Mouse (Mus musculus): ENCODE results near the gene Mlh3. TPM values are rescaled to one million over a fixed set of nuclear protein-coding genes. Genes with fewer than 3 reads are reported as not detected.

Gene Mlh3
- polyA plus RNA-seq, 1 experiment from 2014 or later, result 2.1 TPM

- Histone ChIP-seq H3K4me1 (replicated peaks) (peaks cover 36% of the 10 kb centered on the region), H3K27ac (replicated peaks) (peak overlapping the region; percentile 51), H3K9ac (no peak overlapping the region), H3K36me3 (replicated peaks) (peaks cover 14% of the 10 kb centered on the region), H3K9me3 (replicated peaks) (no peaks in the 10 kb centered on the region), H3K4me2 (peak overlapping the region; percentile 81), H3K27me3 (no peaks in the 10 kb centered on the region), H3K4me3 (replicated peaks) (peak overlapping the region; percentile 80)
- WGBS (ENCODE audit: insufficient replicate concordance), result 24% methylated on average over 12 of the region's 12 CpGs
- ATAC-seq (ENCODE audit: insufficient read depth), result peak; percentile 30; the same call in 1 of the 2 replicates
Measured at GRCm38 (mm10) chr12:85280845-85281651, 10.6 kb upstream of the Mlh3 start.

- H3K9ac ChIP-seq, result peak overlapping the region; percentile 92
- peak; percentile 89 for ATAC-seq (ENCODE audit: insufficient read depth)
- peak overlapping the region; percentile 81 for H3K4me2 ChIP-seq
- no peaks in the 10 kb centered on the region for H3K27me3 ChIP-seq
- H3K9me3 ChIP-seq (replicated peaks), result no peaks in the 10 kb centered on the region
- peaks cover 36% of the 10 kb centered on the region for H3K4me1 ChIP-seq (replicated peaks)
- peak overlapping the region; percentile 80 for H3K4me3 ChIP-seq (replicated peaks)
- peak overlapping the region; percentile 91 for H3K27ac ChIP-seq (replicated peaks)
- H3K36me3 ChIP-seq (replicated peaks), result peaks cover 22% of the 10 kb centered on the region
- under 1% methylated on average over 31 of the region's 31 CpGs for WGBS (ENCODE audit: insufficient replicate concordance)
Measured at GRCm38 (mm10) chr12:85280105-85280844, 9.9 kb upstream of the Mlh3 start.

GRCm38 (mm10) chr12:85279396-85280080, 9.1 kb upstream of the Mlh3 start:
- peak overlapping the region; percentile 91 for H3K27ac ChIP-seq (replicated peaks)
- WGBS (ENCODE audit: insufficient replicate concordance), result 2% methylated on average over 10 of the region's 10 CpGs
- H3K4me3 ChIP-seq (replicated peaks), result peak overlapping the region; percentile 80
- H3K9ac ChIP-seq, result peak overlapping the region; percentile 92
- peaks cover 36% of the 10 kb centered on the region for H3K4me1 ChIP-seq (replicated peaks)
- H3K36me3 ChIP-seq (replicated peaks), result peaks cover 29% of the 10 kb centered on the region
- no peaks in the 10 kb centered on the region for H3K9me3 ChIP-seq (replicated peaks)
- H3K4me2 ChIP-seq, result peak overlapping the region; percentile 81
- peak; percentile 56 for ATAC-seq (ENCODE audit: insufficient read depth)
- no peaks in the 10 kb centered on the region for H3K27me3 ChIP-seq

GRCm38 (mm10) chr12:85278919-85279318, 8.5 kb upstream of the Mlh3 start:
- Histone ChIP-seq H3K4me1 (replicated peaks) (peaks cover 36% of the 10 kb centered on the region), H3K4me2 (peak overlapping the region; percentile 81), H3K9me3 (replicated peaks) (no peaks in the 10 kb centered on the region), H3K36me3 (replicated peaks) (peaks cover 31% of the 10 kb centered on the region), H3K27ac (replicated peaks) (peak overlapping the region; percentile 74), H3K27me3 (no peaks in the 10 kb centered on the region), H3K4me3 (replicated peaks) (peak overlapping the region; percentile 45), H3K9ac (peak overlapping the region; percentile 31; the same call in 1 of the 2 replicates)
- ATAC-seq (ENCODE audit: insufficient read depth), result peak; percentile 66
- 39% methylated on average over 10 of the region's 10 CpGs for WGBS (ENCODE audit: insufficient replicate concordance)

GRCm38 (mm10) chr12:85276273-85276672, 5.9 kb upstream of the Mlh3 start:
- no peak overlapping the region for H3K9ac ChIP-seq
- no peak overlapping the region for H3K4me3 ChIP-seq (replicated peaks)
- no peak overlapping the region for H3K27ac ChIP-seq (replicated peaks)
- no peaks in the 10 kb centered on the region for H3K9me3 ChIP-seq (replicated peaks)
- ATAC-seq (ENCODE audit: insufficient read depth), result no peak
- H3K27me3 ChIP-seq, result no peaks in the 10 kb centered on the region
- H3K4me2 ChIP-seq, result no peak overlapping the region
- H3K4me1 ChIP-seq (replicated peaks), result peaks cover 45% of the 10 kb centered on the region
- WGBS (ENCODE audit: insufficient replicate concordance), result 80% methylated on average over 5 of the region's 5 CpGs
- H3K36me3 ChIP-seq (replicated peaks), result peaks cover 31% of the 10 kb centered on the region

GRCm38 (mm10) chr12:85273508-85273907, 3.1 kb upstream of the Mlh3 start:
- Histone ChIP-seq H3K9me3 (replicated peaks) (no peaks in the 10 kb centered on the region), H3K4me2 (no peak overlapping the region), H3K4me1 (replicated peaks) (peaks cover 40% of the 10 kb centered on the region), H3K27me3 (no peaks in the 10 kb centered on the region), H3K4me3 (replicated peaks) (no peak overlapping the region), H3K27ac (replicated peaks) (no peak overlapping the region), H3K9ac (no peak overlapping the region), H3K36me3 (replicated peaks) (peaks cover 31% of the 10 kb centered on the region)
- no peak for ATAC-seq (ENCODE audit: insufficient read depth)
- WGBS (ENCODE audit: insufficient replicate concordance), result 81% methylated on average over 10 of the region's 10 CpGs

- H3K9ac ChIP-seq, result no peak overlapping the region
- no peak; the same call in 1 of the 2 replicates for ATAC-seq (ENCODE audit: insufficient read depth)
- H3K27me3 ChIP-seq, result no peaks in the 10 kb centered on the region
Measured at GRCm38 (mm10) chr12:85271843-85272206, 1.4 kb upstream of the Mlh3 start.

GRCm38 (mm10) chr12:85271132-85271842, 888 bp upstream of the Mlh3 start:
- Histone ChIP-seq H3K9me3 (replicated peaks) (no peaks in the 10 kb centered on the region), H3K9ac (no peak overlapping the region), H3K27ac (replicated peaks) (no peak overlapping the region; the same call in 1 of the 2 replicates), H3K4me1 (replicated peaks) (peaks cover 28% of the 10 kb centered on the region), H3K36me3 (replicated peaks) (peaks cover 18% of the 10 kb centered on the region), H3K27me3 (no peaks in the 10 kb centered on the region), H3K4me2 (peak overlapping the region; percentile 78), H3K4me3 (replicated peaks) (peak overlapping the region; percentile 71; the same call in 1 of the 2 replicates)
- 58% methylated on average over 7 of the region's 7 CpGs for WGBS (ENCODE audit: insufficient replicate concordance)
- no peak for ATAC-seq (ENCODE audit: insufficient read depth)

More at GRCm38 (mm10) chr12:85271843-85272206, 1.4 kb upstream of the Mlh3 start:
- Histone ChIP-seq H3K36me3 (replicated peaks) (peaks cover 18% of the 10 kb centered on the region), H3K9me3 (replicated peaks) (no peaks in the 10 kb centered on the region), H3K4me2 (no peak overlapping the region), H3K4me1 (replicated peaks) (peaks cover 28% of the 10 kb centered on the region), H3K27ac (replicated peaks) (no peak overlapping the region; the same call in 1 of the 2 replicates), H3K4me3 (replicated peaks) (no peak overlapping the region)
- WGBS (ENCODE audit: insufficient replicate concordance), result 60% methylated on average over 4 of the region's 4 CpGs

GRCm38 (mm10) chr12:85269821-85270220, 578 bp downstream of the Mlh3 start:
- no peak for ATAC-seq (ENCODE audit: insufficient read depth)
- Histone ChIP-seq H3K4me2 (peak overlapping the region; percentile 78), H3K9me3 (replicated peaks) (no peaks in the 10 kb centered on the region), H3K27ac (replicated peaks) (peak overlapping the region; percentile 65; the same call in 1 of the 2 replicates), H3K4me1 (replicated peaks) (peaks cover 28% of the 10 kb centered on the region), H3K4me3 (replicated peaks) (peak overlapping the region; percentile 71), H3K36me3 (replicated peaks) (peaks cover 4% of the 10 kb centered on the region), H3K27me3 (no peaks in the 10 kb centered on the region), H3K9ac (peak overlapping the region; percentile 63; the same call in 1 of the 2 replicates)
- 48% methylated on average over 3 of the region's 3 CpGs for WGBS (ENCODE audit: insufficient replicate concordance)

GRCm38 (mm10) chr12:85266248-85266647, 4.2 kb downstream of the Mlh3 start:
- no peak for ATAC-seq (ENCODE audit: insufficient read depth)
- Histone ChIP-seq H3K27me3 (no peaks in the 10 kb centered on the region), H3K9me3 (replicated peaks) (no peaks in the 10 kb centered on the region), H3K4me2 (no peak overlapping the region), H3K9ac (no peak overlapping the region), H3K4me1 (replicated peaks) (peaks cover 14% of the 10 kb centered on the region), H3K27ac (replicated peaks) (no peak overlapping the region), H3K4me3 (replicated peaks) (no peak overlapping the region), H3K36me3 (replicated peaks) (no peaks in the 10 kb centered on the region)
- 62% methylated on average over 3 of the region's 3 CpGs for WGBS (ENCODE audit: insufficient replicate concordance)

All from liver, embryonic 15.5 days (tissue).